Mouse (Mus musculus): ENCODE measurements around the gene 1110008L16Rik.
"Not testable (repeated sequence)": the region's sequence is repeated elsewhere in the genome, so short reads cannot be mapped to it uniquely, and the experiment has no call there.

The 1110008L16Rik gene

DNA sequence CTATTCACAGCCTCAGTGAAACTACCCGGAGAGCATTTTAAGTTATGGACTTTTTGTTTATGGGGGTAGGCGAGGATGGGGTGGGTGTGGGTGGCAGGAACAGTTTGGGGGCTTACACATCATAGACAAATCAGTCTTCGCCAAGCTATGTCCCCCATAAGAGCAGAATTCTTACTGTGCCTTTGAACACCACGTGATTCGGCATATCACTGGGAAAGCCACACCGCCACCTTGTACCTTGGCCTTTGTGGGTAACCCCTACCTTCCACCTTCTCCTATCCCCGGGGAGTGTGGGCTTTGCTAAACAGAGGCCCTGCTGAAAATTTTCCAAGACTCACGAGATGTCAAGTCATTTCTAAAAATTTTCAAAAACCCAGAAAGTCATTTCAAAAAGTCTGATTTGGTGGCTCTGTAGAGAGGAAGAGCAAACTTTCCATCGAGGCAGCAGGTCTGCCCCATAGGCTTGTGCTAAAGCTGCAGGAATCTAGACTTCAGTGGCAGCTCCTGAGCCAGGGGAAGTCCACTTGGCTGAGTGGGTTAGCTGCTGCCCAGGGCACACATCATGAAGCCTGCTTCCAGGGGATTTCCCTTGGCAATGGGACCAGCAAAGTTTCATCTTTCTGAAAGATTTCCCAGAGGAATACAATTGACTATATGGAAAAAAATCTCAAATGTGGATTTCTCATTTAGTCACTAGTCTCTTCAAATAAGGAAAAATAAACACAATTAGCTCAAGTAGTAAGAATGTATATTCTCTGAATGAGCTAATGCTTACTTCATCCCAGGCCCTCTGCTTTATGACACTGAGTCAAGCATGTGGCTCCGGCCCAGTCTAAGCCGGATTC is 93.6 kb downstream of the 1110008L16Rik start:
- no peak for DNase-seq

DNA sequence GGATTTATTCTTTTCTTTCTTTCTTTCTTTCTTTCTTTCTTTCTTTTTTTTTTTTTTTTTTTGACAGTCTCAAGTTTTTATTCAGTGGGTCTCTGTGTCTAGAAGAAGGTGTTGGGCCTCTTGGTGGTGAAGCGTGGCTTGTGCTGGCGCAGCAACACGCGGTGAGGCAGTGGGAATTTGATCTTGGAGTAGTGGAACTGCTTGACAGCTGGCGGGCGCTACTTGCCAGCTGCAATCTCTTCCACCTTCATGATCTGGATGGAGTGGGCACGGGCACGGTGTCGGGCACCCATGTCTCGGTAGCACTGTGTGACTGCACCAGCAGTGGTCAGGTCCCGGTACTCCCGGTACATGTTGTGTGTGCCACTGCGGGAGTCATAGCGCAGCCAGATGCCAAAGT is 96.2 kb downstream of the 1110008L16Rik start:
- DNase-seq, result not testable (repeated sequence)

DNA sequence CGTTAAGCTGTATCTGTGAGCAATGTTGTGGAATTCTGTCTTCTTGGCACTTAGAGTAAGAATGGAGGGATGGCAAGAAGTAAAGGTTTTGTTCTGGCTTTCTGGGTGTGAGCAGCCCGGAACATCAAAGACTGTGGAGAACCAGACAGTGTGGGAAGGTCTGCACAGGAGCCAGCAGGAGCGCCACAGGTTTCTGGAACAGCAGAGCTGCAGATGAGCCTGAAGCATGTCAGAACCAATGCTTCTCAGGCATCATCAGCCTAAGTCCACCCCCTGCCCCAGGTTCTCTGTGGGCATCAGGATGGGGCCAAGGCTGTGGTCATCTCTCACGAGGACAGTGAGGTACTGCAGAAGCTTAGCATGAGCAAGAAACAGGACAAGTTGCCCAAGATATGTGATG is 97.2 kb downstream of the 1110008L16Rik start:
- DNase-seq, result no peak

DNA sequence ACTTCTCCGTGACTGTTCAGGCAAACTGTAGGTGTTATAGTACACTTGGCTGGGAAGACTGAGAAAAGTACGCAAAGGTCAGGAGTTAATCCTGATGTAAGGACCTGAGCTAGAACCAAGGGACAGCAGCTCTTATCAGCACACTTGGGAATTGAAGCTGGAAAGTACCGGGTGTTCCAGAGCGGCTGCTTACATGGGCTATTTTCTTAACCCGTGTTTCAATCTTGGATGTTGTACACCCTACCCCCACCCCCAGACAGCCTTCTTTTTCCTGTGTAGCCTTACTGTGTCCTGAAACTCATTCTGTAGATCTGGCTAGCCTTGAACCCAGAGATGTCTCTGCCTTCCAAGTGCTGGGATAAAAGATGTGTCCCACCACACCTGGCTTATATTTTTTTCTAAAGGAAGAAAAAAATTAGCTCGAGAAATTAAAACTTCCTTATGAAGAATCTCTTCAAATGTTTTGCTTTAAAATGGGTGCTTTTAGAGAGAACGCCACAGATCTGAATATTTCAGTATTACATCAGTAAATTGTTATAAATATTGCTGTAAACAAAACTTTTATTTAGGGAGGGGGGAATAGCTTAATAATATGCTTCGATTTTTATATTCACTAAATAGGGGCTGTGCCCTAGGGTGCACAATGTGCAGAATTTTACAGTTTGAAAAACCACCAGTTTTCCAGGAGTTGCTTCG is 98.3 kb downstream of the 1110008L16Rik start:
- DNase-seq, result no peak

DNA sequence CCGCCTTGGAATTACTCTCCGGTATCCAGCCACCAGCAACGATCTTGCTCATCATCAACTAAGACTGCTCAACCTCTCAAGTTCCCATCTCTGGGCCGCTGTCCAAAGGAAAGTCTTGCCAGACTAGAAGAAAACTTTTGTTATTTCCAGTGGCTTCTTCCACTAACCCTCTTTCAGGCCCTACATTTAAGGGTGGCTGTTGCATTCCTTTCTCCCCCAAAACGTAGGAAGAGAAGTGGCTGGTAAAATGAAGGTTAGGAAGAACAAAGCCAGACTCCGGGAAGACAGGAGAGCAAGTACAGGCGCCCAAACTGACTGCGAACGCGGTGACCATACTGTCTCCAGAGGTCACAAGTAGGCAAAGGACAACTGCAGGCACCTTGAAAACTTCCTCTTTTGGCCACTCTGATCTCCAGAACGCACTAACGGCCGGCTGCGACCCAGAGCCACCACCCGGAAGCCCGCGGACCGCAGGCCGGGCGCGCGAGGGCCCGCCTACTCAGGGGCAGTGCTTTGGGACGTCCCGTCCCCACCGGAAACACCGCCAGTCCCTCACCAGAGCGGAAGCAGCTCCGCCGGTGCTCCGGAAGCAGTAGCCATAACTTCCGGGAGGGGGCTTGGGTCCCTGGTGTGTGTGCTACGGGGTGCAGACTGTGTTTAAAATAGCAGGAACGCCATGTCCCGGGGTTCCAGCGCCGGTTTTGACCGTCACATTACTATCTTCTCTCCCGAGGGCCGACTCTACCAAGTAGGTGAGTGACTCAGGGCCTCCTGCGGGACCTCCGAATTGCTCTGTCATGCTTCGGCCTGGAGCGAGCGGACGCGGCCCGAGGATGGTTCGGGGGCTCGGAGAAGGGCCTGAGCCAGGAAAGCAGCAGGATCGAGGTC is 99.1 kb downstream of the 1110008L16Rik start:
- peak; percentile 92 to 95 for DNase-seq

DNA sequence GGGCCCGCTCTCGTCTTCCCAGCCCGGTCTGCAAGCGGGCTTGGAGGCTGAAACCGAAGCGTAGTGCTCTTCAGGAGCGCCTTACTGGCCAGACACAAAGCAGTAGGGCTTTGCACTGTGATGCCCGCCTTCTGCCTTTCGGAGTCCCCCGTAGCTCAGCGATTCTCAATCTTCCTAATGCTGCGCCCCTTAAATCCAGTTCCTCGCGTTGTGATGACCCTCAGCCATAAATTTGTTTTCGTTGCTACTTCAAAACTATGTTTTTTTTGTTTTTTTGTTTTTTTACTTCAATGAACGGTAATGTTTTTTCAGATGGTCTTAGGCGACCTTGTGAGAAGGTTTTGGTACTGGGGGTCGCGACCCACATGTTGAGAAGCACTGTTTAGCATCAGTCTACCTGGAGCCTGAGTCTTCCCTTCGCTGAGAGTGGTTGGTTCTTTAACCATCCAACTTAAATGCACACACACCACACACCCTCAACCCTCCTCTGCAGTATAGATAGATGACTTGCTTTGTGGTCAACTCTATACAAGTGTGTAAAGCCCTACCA is 99.8 kb downstream of the 1110008L16Rik start:
- DNase-seq, result no peak

DNA sequence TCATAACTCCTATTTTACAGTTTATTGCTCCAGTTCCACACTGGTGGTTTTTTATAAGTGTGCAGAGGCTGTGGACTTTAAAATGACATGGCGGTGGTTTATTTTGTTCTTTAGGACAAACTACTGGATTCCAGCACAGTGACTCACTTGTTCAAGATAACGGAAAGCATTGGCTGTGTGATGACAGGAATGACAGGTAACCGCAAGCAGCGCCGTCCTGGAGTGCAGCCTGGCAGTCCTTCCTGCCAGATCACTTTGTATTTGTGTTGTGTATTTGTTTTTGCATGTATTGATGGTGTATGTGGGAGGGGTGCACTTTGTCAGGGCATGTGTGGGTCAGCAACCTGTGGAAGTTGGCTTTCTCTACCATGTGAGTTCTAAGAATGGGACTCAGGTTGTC is 108.5 kb downstream of the 1110008L16Rik start:
- DNase-seq, result no peak

DNA sequence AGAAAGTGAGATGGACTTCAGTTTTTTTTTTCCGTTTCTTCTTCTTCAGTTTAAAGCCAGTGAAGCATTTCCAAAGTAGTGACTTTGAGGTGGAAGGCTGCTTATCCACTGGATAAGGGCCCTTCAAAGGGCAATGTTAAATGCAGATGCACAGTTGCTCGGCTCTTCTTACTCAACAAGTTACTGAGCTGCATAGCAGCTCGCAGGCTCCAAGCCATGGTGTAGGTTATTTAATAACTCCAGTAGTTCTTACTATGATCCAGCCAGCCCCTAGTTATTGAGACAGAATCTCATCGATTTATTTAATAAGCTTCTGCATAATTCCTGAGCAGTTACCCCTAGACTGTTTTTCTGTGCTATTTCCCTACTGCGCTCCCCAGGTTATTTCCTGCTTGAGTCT is 115.9 kb downstream of the 1110008L16Rik start:
- no peak for DNase-seq

DNA sequence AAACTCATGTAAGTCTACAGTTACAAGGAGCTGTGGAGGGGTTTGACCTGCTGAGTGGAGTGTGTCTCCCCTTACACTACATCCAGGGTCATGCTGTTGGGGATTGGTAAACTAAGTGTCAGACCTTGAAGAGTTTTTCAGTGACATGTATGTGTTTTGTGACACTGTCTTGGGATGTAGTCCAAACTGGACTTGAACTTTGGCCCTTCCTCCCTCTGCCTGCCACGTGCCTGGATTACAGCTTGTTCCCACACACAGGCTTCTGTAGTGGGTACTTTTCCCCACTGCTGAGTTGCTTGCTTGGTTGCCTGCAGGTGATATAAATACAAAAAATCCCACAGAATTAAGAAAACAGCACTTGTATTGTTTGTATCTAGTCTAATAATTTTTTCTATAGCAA is 116.4 kb downstream of the 1110008L16Rik start:
- no peak for DNase-seq

DNA sequence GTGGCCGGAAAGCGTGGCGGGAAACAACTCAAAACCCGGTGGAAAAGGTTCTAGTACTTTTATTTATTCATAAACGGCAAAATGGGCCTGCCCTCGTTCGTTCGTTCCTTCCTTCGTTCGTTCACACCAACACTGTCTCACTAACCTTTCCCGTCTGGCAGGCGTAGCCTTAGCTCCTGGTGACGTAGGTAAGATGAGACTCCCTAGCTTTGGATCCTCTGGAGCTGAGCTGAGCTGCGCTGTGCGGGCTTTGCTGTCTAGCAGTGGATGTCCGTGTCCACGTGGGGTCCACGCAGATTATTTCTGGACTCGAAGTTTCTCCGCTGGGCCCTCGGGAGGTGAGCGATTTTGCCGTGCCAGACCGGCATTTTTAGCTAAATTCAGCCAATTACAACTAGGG is 120.8 kb downstream of the 1110008L16Rik start:
- no peak for DNase-seq

DNA sequence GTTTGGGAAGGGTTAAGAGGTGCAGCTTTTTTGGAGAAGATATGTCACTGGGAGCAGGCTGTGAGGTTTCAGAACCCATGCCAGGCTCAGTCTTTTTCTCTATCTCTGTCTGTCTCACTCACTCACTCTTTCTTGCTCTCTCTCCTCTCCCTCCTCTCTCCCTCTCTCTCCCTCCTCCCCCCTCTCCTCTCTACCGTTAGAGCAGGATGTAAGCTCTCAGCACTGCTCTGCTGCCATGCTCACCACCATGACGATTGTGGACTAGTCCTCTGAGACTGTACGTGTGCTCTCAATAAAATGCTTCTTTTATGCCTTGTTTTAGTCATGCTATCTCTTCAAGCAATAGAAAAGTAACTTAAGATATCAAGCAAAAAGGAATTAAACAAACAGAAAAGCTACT is 122.7 kb downstream of the 1110008L16Rik start:
- DNase-seq, result no peak

DNA sequence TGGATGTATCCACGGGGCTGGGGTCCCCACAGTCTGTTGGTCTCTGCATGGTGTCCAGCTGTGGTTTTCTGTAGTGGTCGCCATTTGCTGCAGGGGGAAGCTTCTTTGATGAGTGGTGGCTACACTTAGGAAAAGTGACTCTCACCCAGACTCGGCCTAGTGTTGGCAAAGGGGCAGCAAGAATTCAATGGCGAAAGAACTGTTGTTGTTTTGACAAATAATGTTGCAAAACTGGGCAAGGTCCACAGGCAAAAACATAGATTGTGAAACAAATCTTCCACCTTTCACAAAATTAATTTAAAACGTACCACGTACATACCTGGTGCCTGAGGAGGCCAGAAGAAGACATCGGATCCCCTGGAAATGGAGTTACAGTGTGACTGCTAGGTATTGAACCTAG is 126.9 kb downstream of the 1110008L16Rik start:
- no peak for DNase-seq

DNA sequence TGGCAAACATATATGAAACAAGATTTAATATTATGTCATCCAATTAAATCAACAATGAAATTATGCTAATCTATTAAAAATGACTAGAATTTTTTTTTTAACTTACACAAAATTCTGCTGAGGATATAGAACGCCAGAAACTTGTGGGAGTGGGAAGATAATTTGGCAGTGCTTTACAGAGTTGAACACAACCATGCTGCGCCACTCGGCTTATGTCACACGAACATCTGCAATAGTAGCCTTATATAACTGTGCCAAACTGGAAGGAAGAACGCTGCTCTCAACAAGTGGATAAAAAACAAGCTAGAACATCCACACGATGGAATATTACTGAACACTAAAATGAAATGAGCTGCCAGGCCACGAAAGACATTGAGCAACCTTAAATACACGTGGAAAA is 129.8 kb downstream of the 1110008L16Rik start:
- DNase-seq, result no peak

DNA sequence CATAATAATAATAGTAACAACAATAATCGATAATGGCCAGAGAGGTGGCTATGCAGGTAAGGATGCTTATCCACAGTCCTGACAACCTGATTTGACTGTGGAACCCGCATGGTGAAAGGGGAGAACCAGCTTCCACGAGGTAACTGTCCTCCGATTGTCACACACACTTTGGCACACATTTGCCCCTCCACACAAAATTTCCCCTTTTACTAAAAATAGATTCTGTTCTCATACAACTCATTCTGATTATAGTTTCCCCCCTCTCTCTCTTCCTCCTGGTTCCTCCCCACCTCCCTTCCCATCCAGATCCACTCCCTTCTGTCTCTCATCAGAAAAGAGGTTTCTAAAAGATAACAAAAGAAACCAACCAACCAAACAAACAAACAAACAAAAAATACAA is 130.6 kb downstream of the 1110008L16Rik start:
- no peak for DNase-seq

Data from kidney, postnatal 4 days (tissue).